Mouse (Mus musculus): Measurements from ENCODE around the gene Cbx8. TPM values are rescaled to one million over a fixed set of nuclear protein-coding genes. Genes with fewer than 3 reads are reported as not detected.

Gene Cbx8
- total and polyA plus RNA-seq, 2 experiments from 2014 or later = 6.5 to 10.0 TPM

DNA sequence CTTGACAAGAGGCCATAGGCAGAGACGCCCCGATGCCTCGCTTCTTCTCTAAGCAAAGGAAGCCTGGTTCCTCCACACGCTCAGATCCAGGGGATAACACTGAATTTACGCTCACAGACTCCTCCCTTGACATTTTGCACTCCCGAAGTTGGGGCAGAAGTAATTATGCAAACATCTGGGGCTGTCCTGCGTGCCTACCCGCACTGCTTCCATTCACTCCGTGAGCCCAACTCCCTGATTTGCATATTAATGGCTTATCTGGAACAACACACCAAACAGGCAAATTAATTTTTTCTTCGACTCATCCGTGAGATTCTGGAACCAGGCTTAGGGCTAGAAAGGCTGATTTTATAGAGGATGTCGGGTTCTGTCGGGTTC is 7.4 kb upstream of the Cbx8 start:
- Histone ChIP-seq H3K9ac (replicated peaks; ENCODE audit: low read length) (no peak overlapping the region), H3K4me3 (ENCODE audit: low read length) (no peak overlapping the region), H3K27ac (no peak overlapping the region), H3K27me3 (ENCODE audit: insufficient read depth, low read length) (peaks cover 75% of the 10 kb centered on the region), H3K4me2 (ENCODE audit: low read depth, low read length) (0 out of 2 replicates have a peak overlapping the region, but pooled peaks have one; percentile 5), H3K9me3 (ENCODE audit: low read length) (no peaks in the 10 kb centered on the region), H3K4me1 (ENCODE audit: insufficient read depth, low read length) (peaks cover 19% of the 10 kb centered on the region), H3K36me3 (ENCODE audit: insufficient read depth, low read length) (no peaks in the 10 kb centered on the region)
- no peak for TF ChIP-seq CTCF (IDR thresholded peaks at IDR 0.05; ENCODE audit: low read depth)
- no peak for DNase-seq (ENCODE audit: low spot score)
- under 1% methylated on average over 13 of the region's 13 CpGs for WGBS
- no peak for ATAC-seq

- peak; percentile 59 for DNase-seq (ENCODE audit: low spot score)
- H3K4me2 ChIP-seq (ENCODE audit: low read depth, low read length) = peak overlapping the region; percentile 58
- WGBS = 2% methylated on average over 43 of the region's 43 CpGs
These were observed 6.7 kb upstream of the Cbx8 start for GRCm38 (mm10) chr11:119047261-119048132.

DNA sequence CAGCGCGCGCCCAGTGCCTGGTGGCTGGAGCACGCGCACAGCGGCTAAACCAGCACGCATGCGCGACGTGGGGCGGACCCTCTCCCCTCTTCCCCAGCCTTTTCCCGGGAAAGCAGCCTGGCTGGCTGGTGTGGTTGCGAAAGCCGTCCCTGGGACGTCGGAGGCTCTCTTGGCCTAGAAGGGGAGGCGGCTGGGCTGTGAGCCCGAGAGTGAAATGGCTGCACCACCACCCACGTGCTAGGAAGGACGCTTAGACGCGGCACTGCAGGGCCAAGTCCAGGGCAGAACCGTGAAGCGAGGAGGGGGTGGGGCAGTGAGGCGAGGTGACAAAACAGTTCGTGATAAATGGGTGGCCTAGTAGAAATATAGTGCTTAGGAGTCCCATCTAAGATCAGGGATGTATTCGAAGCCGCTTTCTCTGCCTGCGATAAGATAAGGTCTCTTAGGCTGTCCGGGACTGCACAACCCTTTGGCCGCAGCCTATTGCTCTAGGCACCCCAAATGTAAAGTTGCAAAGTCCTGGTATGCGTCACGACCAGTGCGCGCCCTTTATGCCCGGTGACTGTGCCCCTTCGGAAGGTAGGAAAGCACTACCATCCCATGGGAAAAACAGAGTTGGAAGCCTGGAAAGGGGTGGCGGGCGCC is 6.0 kb upstream of the Cbx8 start:
- under 1% methylated on average over 39 of the region's 39 CpGs for WGBS
- H3K9ac ChIP-seq (replicated peaks; ENCODE audit: low read length) = 0 out of 2 replicates have a peak overlapping the region, but pooled peaks have one; percentile 10
- TF ChIP-seq CTCF (IDR thresholded peaks at IDR 0.05; ENCODE audit: low read depth) = no peak
- H3K9me3 ChIP-seq (ENCODE audit: low read length) = no peaks in the 10 kb centered on the region
- H3K36me3 ChIP-seq (ENCODE audit: insufficient read depth, low read length) = no peaks in the 10 kb centered on the region
- H3K27me3 ChIP-seq (ENCODE audit: insufficient read depth, low read length) = peaks cover 75% of the 10 kb centered on the region
- H3K27ac ChIP-seq = no peak overlapping the region
- peak overlapping the region; percentile 58 for H3K4me2 ChIP-seq (ENCODE audit: low read depth, low read length)
- ATAC-seq (peak; percentile 48; the same call in 1 of the 2 replicates), DNase-seq (ENCODE audit: low spot score) (peak; percentile 79)
- H3K4me3 ChIP-seq (ENCODE audit: low read length) = peak overlapping the region; percentile 30
- H3K4me1 ChIP-seq (ENCODE audit: insufficient read depth, low read length) = peaks cover 11% of the 10 kb centered on the region

More at GRCm38 (mm10) chr11:119047261-119048132, 6.7 kb upstream of the Cbx8 start:
- no peak overlapping the region for H3K9ac ChIP-seq (replicated peaks; ENCODE audit: low read length)
- no peak for ATAC-seq
- peaks cover 75% of the 10 kb centered on the region for H3K27me3 ChIP-seq (ENCODE audit: insufficient read depth, low read length)
- H3K4me1 ChIP-seq (ENCODE audit: insufficient read depth, low read length) = peaks cover 13% of the 10 kb centered on the region
- peak; percentile 50 for TF ChIP-seq CTCF (IDR thresholded peaks at IDR 0.05; ENCODE audit: low read depth)
- peak overlapping the region; percentile 11; the same call in 1 of the 2 replicates for H3K4me3 ChIP-seq (ENCODE audit: low read length)
- no peaks in the 10 kb centered on the region for H3K36me3 ChIP-seq (ENCODE audit: insufficient read depth, low read length)
- no peaks in the 10 kb centered on the region for H3K9me3 ChIP-seq (ENCODE audit: low read length)
- no peak overlapping the region for H3K27ac ChIP-seq

DNA sequence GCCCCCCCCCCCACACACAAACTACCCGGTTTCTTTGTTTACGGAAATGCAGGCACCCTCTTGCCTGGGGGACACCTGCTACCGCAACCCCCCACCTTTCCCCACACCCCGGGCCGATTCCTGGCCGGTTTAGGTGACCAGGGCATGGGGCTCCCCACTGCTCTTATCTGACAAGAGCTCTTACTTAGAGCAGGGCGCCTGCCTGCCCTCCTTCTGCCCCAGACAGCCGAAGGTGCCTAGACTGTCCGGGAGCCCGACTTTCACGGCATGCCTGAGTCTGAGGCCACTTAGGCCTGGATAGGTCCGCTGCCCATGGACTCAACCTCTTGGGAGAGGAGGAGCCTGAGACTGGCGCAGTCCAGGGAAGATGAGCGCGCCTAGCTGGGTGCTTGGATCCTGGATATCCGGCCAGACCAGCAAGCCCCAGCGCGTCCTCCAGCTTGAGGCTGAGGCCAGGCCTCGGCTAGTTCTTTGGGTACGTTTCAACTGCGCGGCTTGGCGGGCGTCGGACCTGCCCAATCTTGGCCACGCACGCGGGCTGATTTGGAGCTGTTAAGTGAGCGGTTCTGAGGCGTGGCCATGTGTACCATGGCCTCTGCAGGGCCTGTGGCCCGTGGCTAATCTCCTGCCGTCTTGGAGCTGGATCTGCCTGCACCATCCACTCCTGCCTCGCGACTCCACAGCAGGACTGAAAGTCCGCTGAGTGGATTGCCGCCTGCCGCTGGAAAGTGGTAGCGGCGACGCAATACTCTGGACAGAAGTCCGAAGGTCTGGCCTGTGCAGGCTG is 4.0 kb upstream of the Cbx8 start:
- no peak for ATAC-seq
- H3K4me2 ChIP-seq (ENCODE audit: low read depth, low read length) = peak overlapping the region; percentile 11
- 2% methylated on average over 41 of the region's 41 CpGs for WGBS

DNA sequence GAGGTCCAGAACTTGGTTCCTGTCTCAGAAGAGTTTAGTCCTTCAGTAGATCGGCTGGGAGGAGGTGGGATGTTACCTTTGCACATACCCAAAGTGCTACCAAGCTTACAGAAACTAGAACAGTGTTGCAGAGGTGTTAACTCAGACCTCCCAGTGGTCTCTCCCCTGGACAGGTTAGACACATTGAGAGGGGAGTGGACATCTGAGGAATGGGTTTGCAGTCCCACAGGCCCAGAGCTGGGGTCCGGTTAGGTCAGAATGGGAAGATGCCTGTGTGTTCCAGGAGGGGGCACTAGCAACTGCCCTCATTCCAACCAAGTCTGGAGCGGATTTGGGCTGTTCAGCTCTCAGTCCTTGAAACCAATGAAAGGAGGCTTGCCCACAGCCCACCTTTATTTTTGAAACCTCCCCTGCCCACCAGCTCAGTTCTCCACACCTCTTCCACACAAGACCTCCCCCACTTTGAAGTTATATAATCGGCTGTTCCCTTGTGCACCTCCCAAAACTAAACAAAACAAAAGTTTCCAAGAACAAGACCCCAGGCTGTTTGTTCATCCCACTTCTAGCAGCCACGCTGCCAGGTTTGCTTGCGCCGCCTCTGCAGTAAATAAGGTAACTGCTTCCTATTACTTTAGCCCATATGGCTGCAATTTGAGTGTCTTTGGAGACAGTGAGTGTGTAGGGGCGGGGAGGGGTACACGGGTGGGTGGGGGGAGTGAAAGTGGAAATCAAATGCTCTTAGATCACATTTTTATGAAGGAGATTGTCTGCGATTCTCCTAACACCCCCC is 3.2 kb upstream of the Cbx8 start:
- no peak for ATAC-seq
- peaks cover 3% of the 10 kb centered on the region; the same call in 1 of the 2 replicates for H3K36me3 ChIP-seq (ENCODE audit: insufficient read depth, low read length)
- H3K4me1 ChIP-seq (ENCODE audit: insufficient read depth, low read length) = peaks cover 22% of the 10 kb centered on the region

More for the DNA sequence above, 4.0 kb upstream of the Cbx8 start:
- peaks cover 18% of the 10 kb centered on the region for H3K4me1 ChIP-seq (ENCODE audit: insufficient read depth, low read length)
- H3K27ac ChIP-seq = no peak overlapping the region
- DNase-seq (ENCODE audit: low spot score) = peak; percentile 65
- 0 out of 2 replicates have a peak overlapping the region, but pooled peaks have one; percentile 11 for H3K4me3 ChIP-seq (ENCODE audit: low read length)
- no peaks in the 10 kb centered on the region for H3K36me3 ChIP-seq (ENCODE audit: insufficient read depth, low read length)
- no peak overlapping the region for H3K9ac ChIP-seq (replicated peaks; ENCODE audit: low read length)
- H3K27me3 ChIP-seq (ENCODE audit: insufficient read depth, low read length) = peaks cover 57% of the 10 kb centered on the region
- H3K9me3 ChIP-seq (ENCODE audit: low read length) = no peaks in the 10 kb centered on the region
- peak; percentile 65 for TF ChIP-seq CTCF (IDR thresholded peaks at IDR 0.05; ENCODE audit: low read depth)

DNA sequence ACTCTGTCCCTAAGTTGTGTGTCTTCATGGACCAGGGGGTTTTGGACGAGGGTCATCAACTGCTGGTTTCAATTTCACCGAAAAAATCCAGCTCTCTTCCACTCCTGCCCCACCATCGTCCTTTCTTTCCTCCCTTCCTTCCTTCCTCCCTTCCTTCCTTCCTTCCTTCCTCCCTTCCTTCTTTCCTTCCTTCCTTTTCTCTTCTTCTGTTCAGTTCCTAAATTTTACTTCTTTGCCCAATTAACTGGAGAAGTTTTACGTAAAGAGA is 2.4 kb upstream of the Cbx8 start:
- TF ChIP-seq CTCF (IDR thresholded peaks at IDR 0.05; ENCODE audit: low read depth) = no peak
- no peak for DNase-seq (ENCODE audit: low spot score)
- H3K4me1 ChIP-seq (ENCODE audit: insufficient read depth, low read length) = peaks cover 22% of the 10 kb centered on the region
- no peak for ATAC-seq
- H3K9me3 ChIP-seq (ENCODE audit: low read length) = no peaks in the 10 kb centered on the region
- H3K4me3 ChIP-seq (ENCODE audit: low read length) = no peak overlapping the region
- no peak overlapping the region for H3K27ac ChIP-seq
- H3K27me3 ChIP-seq (ENCODE audit: insufficient read depth, low read length) = peaks cover 43% of the 10 kb centered on the region
- 9% methylated on average over 4 of the region's 4 CpGs for WGBS
- H3K4me2 ChIP-seq (ENCODE audit: low read depth, low read length) = no peak overlapping the region
- H3K36me3 ChIP-seq (ENCODE audit: insufficient read depth, low read length) = peaks cover 10% of the 10 kb centered on the region; the same call in 1 of the 2 replicates
- H3K9ac ChIP-seq (replicated peaks; ENCODE audit: low read length) = no peak overlapping the region

More for the DNA sequence above, 3.2 kb upstream of the Cbx8 start:
- H3K4me3 ChIP-seq (ENCODE audit: low read length) = no peak overlapping the region
- TF ChIP-seq CTCF (IDR thresholded peaks at IDR 0.05; ENCODE audit: low read depth) = peak; percentile 61
- no peaks in the 10 kb centered on the region for H3K9me3 ChIP-seq (ENCODE audit: low read length)
- no peak overlapping the region for H3K27ac ChIP-seq
- peaks cover 50% of the 10 kb centered on the region for H3K27me3 ChIP-seq (ENCODE audit: insufficient read depth, low read length)
- H3K4me2 ChIP-seq (ENCODE audit: low read depth, low read length) = no peak overlapping the region
- no peak overlapping the region for H3K9ac ChIP-seq (replicated peaks; ENCODE audit: low read length)
- WGBS = 2% methylated on average over 10 of the region's 10 CpGs
- no peak for DNase-seq (ENCODE audit: low spot score)

Data from hindbrain, postnatal 0 days (tissue).